Mouse (Mus musculus) layer of hippocampus, adult 8-10 months (tissue): ENCODE measurements at regions not wholly inside any gene's neighbourhood (a gene's known extent, or its start where the extent isn't known, plus 50 kb on each side); places are given as distances from the start of the nearest gene placed in this dataset.
A peak's percentile ranks its signal among the peaks of the same experiment; 100 is the strongest.

Source experiments
- DNase-seq, 2 experiments: peaks; one replicate each; pipeline ENCODE4 v3.0.0; 2022; ENCODE audit warnings: low spot score in 2 of 2

- DNase-seq = no peak
These were observed 1541.9 kb upstream of the Flrt2 start for GRCm38 (mm10) chr12:94150143-94150542.

DNA sequence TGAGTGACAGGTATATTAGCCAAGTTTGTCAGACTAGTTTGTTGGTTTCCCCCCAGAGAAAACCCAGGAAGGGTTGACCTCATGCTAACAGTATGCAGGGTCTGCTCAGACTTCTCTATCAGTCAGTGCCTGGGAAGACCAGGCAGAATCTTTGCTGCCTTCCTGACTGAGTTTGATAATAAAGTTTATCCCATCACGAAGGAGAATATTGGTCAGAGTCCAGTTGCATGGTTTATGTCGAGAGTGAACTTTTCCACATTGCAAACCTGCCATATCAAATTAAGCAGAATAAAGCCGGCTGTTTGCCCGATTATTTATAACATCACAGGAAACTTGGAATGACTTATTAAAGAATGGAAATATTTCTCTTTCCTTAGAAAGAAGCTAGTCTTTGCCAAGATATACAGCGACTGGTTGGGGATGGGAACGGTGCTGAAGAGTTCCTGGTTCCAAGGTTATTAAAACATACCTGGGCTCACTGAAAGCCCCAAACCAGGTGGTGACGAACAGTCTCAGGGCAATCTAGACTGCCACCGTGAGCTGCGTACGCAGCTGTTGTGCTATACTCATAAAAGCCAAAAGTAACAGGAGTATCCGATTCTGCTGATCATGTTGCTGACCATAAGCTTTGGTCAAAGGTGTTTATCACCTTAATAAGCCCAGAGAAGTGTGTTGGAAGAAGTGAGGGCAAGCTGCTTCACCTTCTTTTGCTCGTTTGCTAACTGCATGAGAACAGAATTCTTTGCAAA lies 1536.7 kb upstream of the Flrt2 start:
- DNase-seq = no peak

DNA sequence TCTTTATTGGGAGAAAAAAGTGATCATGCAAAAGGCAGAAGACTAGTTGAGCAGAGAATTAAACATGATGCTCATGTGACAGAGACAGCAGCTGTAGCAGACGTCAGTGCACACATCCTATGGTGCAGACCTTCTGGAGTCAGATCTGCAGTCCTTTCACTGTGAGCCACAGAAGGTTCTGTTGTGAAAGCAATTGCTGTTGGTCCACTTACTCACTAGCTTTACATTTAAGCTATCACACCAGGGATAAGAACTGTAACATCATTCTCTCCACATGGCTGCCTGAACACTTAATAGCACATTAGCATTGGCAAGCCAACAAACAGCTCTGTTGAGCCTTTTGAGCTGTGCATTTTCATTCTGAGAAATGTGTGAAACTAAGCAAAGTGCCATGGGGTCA lies 1509.7 kb upstream of the Flrt2 start:
- DNase-seq = no peak

DNA sequence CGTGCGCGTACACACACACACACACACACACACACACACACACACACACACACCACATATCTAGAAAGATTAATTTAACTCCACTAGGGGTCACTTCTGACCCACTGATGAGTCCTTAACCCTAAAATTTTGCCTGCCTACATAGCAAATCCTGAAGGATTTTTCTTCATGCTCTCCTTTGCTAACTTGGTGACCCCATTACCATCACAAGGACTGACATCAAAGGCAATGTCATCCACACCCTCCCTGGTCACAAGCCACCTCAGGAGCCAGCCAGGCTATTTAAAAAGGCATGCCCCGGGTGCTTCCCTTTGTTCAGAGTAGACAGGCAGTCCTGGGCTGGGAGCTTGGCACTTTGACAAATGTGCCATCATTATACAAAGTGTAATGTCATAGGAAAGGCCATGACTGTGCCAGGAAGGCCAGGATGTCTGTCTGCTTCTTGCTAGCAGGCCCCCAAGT lies 1501.4 kb upstream of the Flrt2 start:
- peak in 1 of 2 experiments; percentile 1 for DNase-seq

- no peak for DNase-seq
These were observed 1474.1 kb upstream of the Flrt2 start for GRCm38 (mm10) chr12:94217906-94218305.

- DNase-seq = no peak
These were observed 1462.1 kb upstream of the Flrt2 start for GRCm38 (mm10) chr12:94229894-94230293.

GRCm38 (mm10) chr12:94245366-94245765 lies 1446.7 kb upstream of the Flrt2 start:
- no peak for DNase-seq

DNA sequence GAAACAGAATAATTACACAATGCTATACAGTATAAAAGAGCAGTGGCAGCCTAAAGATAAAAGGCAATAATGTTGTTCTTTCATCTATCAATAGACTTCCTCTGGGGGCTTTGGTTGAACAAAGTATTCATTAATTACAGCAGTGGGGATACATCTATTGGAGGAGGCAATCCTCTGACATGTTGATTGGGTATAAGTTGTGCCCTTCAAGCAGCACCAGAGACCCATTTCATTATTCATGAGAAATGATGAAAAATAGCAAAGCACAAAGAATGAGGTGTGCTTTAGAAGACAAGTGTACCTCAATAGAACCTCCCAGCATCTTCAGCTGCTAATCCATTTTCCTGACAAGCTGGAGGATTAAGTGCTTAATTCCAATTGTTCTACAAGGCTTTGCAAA lies 1444.7 kb upstream of the Flrt2 start:
- DNase-seq = no peak

DNA sequence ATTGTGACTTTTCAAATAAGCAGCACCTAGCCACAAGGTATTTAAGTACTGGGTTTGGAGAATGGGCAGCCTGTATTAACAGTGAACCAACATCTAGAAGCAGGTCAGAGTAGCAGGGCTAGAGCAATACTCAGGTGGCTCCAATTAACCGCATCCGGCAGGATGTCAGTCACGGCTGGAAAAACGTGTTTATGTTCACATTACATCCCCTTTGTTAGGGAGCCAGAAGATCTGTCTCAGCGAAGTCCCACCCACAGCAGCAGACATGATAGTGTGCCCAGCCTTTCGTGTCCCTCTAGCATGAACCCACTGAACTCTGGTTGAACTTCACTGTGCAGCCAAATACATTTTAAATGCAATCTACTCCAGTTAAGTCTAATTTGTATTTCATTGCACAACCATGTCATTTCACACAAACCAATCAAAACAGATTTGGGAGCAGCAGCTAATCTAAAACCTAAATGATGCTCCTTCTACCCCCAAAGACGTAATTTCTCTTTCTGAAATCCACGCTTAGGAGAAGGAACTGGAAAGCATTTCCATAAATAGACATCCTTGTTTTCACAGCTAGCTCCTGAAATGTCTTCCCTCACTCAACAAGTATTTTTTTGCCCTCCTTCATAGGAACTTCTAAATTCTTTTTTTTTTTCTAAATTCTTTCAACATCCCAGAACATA lies 1438.9 kb upstream of the Flrt2 start:
- DNase-seq = no peak

GRCm38 (mm10) chr12:94280946-94281345 lies 1411.1 kb upstream of the Flrt2 start:
- no peak for DNase-seq

DNA sequence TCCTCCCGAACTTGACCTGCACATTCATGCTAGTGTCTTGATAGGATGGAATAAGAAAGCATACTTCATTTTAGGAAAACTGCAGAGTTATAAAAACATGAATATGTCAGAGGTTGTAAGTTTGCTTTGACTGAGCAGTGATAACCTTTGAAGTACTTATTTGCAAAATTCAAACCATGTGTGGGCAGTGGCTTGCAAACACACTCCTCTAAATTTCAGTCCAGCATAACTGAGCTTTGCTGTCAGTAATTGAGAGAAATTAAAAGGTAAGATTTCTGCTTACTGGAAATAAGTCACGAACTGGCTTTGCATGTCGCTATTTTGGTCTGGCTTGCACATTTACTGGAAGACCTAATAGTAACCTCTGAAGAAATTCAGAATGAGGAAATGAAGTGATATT lies 1409.1 kb upstream of the Flrt2 start:
- no peak for DNase-seq

GRCm38 (mm10) chr12:94283572-94283971 lies 1408.5 kb upstream of the Flrt2 start:
- no peak for DNase-seq

GRCm38 (mm10) chr12:94297864-94298263 lies 1394.2 kb upstream of the Flrt2 start:
- DNase-seq = no peak

DNA sequence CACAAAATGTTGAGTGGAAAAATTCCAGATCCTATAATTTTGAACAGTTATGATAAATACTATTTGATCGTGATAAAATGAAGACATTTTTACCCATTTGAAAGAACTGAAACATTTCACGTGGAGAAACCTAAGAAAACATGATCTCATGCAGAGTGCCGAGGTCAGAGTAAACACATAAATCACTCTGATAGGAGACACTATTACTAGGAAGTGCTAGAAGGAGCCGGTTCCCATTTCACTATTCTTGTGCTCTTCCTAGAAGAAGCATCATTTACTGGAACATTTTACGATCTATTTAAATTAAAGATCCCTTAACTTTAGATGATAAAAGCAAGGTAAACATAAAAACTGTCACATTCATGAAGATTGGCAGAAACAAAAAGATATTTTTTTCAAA lies 1359.7 kb upstream of the Flrt2 start:
- DNase-seq = no peak

GRCm38 (mm10) chr12:94334671-94335070 lies 1357.4 kb upstream of the Flrt2 start:
- no peak for DNase-seq

DNA sequence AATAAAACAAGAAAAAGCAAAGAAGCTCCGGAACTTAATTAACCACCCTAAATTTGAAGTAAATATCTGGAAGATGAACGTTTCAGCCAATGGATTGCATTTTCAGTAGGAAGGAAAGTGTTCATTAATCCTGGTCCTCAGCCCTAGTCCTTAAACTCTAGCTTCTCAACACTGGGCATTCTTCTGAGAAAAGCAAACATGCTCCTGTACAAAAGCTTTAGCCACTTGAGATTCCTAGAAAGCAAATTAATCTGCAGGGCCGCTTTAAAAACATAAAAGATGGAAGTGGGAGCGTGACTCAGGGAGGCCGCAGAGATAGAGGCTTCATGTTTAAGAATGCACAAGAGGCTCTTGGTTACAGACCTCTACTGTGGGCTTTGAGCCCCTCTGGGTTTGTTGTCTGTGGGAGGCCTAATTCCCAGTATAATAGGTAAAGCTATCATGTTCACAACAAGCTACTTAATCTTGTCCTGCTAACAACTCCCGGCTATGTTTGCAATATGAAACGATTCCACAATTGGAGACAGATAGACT lies 1342.3 kb upstream of the Flrt2 start:
- DNase-seq = no peak

GRCm38 (mm10) chr12:94364269-94364668 lies 1327.8 kb upstream of the Flrt2 start:
- no peak for DNase-seq

DNA sequence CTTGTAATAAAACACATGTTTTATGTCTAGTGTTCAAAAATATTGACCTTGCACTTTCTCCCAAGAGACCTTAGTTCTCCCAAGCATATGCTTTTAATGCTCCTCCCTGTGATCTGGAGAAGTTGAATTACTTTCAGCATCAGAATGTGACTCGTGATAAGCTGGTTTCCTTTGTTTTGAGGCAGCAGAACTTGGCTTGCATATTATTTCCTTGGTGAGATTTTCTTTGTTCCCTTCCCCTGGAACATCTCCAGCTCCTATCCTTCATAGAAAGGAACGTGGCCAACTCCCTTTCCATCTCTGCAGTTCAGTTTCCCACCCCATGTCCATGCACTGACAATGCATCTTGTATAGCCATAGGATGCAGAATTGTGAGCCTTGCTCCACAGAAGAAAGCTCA lies 1292.0 kb upstream of the Flrt2 start:
- DNase-seq = no peak

GRCm38 (mm10) chr12:94420918-94421317 lies 1271.1 kb upstream of the Flrt2 start:
- no peak for DNase-seq

DNA sequence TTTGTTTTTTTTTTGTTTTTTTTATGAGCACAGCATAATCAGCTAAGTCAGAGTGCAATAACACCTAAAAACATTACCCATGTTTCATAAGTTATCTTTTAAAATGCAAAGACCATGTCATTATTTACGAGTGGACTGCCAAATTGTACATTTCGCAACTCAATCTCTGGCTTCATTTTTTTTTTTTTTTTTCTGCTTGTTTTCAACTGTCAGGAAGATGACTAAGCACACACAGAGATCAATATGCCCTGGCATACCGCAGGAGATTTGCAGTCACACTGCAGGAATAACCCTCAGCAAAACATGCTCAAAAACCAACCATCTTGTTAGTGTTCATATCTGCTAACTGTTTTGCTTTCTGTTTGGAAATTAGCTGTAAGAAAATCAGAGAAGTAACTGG lies 1270.3 kb upstream of the Flrt2 start:
- no peak for DNase-seq

DNA sequence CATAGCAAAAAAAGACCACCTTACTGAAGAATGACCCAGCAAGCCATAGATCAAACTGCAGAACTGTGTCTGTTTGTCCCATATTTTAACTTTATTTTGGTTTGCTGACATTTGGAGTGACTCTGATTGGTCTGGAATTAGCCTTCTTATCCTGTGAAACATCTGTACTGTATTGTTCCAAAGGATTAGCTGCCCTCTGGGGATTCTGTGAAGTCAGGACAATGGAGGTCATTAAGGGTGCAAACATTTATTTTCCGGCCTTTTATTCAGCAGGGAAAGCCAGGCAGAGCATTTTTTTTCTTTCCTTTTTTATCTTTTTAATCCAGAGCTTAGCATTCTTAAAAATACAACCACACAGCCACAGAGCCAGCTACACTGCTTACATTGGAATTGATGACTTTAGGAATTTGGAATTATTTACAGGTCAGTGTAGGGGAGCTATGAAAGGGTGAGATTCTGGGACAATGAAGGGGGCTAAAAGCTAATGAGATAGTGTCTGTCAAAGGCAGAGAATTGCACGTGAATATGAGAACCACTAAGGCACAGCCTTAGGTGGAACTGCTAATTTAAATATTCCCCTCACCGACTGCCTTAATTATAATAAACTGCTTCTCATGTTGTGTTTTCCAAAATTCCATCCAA lies 1267.6 kb upstream of the Flrt2 start:
- DNase-seq = no peak

DNA sequence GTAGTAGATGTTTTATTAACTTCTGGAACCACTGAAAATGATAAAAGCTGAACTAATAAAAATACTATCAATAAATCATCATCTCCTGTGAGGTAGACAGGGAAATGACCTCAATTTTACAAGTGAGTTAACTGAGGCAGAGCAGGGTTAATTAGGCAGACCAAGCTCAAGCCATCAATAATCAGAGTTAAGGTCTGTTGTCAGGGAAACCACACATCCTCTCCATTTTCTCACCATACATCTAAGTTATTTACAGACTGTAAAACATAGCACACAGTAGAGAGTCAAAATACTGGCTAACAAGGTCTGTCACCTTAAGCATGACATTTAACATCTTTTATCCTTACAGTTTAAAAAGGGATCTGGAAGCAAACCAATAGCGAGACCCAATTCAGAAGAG lies 1242.5 kb upstream of the Flrt2 start:
- no peak for DNase-seq
